Mouse (Mus musculus) embryonic fibroblast, embryonic 13.5 days (primary cell): ENCODE results near the gene Actrt2.

Experiments used
- CTCF ChIP-seq: IDR thresholded peaks from 2 replicates; pipeline ENCODE4 v1.5.1; 2011; ENCODE audit warnings: mild to moderate bottlenecking, control low read depth, low read length, moderate library complexity, borderline replicate concordance; ENCODE audit not compliant: insufficient read depth
- POLR2A ChIP-seq: IDR thresholded peaks from 2 replicates; pipeline ENCODE4 v1.6.1; 2011; ENCODE audit warnings: low read depth, mild to moderate bottlenecking, control low read depth, low read length, moderate library complexity

DNA sequence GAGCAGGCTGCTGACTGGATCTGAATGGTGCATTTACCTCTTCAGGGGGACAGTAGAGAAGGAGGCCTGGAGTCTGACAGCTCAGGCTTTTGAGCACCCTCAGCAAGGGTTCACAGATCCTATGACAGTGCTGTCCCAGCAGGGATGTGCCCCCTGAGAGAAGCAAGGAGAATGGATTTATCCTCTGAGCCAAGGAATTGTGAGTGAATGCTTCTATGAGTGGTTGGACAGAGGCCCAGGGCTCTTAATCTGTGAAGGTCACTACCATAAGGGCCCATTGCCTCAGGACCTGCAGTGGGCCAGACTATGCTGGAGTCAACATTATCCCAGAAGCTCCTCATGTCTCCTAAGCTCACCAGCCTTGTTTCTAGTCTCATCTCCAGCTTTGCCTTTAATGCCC is 7.6 kb downstream of the Actrt2 start:
- no peak for TF ChIP-seq CTCF
- TF ChIP-seq POLR2A: no peak
